Mouse (Mus musculus) megakaryocyte, embryonic 14.5 days (primary cell): ENCODE measurements around the gene Mga.

ENCODE experiments used
- FLI1 ChIP-seq: IDR thresholded peaks from 2 replicates; pipeline ENCODE4 v1.6.1; 2012; ENCODE audit warnings: low read length, inconsistent platforms, mixed read lengths
- GATA1 ChIP-seq: IDR thresholded peaks from 3 replicates; pipeline ENCODE4 v1.6.1; 2012; ENCODE audit warnings: mixed read lengths, low read length, inconsistent platforms, borderline replicate concordance

GRCm38 (mm10) chr2:119992349-119992748 lies 95.3 kb downstream of the Mga start:
- TF ChIP-seq GATA1, result no peak
- no peak for TF ChIP-seq FLI1
